Mouse (Mus musculus) frontal cortex, postnatal 10 days (tissue): ENCODE measurements at regions not wholly inside any gene's neighbourhood (a gene's known extent, or its start where the extent isn't known, plus 50 kb on each side); places are given as distances from the start of the nearest gene placed in this dataset.
"Not testable (repeated sequence)": the region's sequence is repeated elsewhere in the genome, so short reads cannot be mapped to it uniquely, and the experiment has no call there.

Experiments
- DNase-seq, 2 experiments: peaks; one replicate each; pipeline ENCODE4 v3.0.0; 2022; ENCODE audit warnings: low spot score in 2 of 2, mixed read lengths in 1 of 2

DNA sequence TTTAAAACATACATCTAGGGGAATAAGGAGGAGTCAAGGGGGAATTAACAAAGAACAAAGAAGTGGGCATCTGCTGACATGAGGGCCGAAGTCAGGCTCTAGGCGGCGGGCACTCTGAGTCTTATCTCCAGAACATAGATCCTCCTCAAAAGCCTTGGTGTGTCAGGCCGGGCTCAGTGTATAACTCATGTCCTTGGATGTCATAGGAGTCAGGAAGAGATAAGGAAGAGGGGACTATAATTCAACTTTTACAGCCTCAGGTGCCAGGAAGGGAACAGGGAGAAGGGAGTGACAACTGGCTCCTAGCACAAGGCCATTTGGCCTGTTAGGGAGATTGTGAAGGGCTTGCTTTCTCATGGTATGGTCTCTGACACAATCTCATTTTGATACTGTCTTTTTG lies 185.9 kb upstream of the Ube2e2 start:
- not testable (repeated sequence) for DNase-seq

DNA sequence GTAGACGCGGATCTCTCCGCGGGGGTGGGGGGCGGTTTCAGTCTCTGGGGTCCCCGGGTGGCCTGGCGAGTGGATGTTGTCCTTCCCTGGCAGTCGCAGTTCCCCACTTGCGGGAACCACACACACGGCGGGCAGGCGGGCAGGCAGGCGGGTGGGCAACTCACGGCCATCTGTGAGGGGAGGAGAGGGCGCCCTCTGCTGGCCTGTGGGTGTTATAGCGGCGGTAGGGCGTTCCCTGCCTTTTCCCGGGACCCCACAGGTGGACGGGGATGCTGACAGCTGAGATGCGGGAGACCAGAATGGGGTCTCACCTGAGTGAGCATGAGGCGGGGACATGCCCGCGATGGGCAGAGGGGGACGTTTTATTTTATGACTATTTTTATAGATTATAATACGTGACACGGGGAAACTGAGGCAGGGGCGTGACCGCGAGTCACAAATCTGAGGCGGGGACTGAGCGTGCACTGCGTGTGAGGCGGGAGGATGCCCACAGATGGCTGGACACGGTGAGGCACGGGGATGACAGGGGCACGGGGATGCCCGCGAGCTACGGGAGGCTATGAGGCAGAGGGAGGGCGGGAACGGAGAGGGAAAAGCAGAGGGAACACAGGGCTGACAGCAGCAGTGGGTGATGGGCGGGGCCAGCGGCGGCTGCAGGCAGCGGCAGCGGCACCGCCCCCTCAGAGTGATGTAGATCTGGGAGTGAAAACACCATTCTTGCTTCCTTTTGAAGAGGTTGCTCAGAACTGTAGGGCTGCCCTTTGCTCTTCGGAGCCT lies 148.1 kb upstream of the Ube2e2 start:
- DNase-seq, result peak; percentile 50 to 70

DNA sequence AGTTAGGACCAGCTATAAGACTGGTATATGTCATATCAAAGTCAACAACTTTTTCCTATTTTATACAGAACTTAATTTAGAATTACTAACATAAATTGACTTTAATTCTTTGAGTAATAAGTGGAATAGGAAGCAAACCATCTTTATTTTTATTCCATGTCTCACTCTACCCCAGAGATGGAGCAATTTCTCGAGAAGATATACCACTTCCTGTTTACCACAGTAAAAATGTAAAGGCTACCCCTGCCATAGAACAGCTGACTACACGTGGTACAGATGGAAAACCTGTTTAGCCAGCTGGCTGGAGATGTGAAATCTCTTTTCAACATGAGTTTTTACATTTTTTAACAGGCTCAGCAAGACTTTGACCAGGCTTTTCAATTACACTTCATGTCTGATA lies 126.0 kb upstream of the Ube2e2 start:
- no peak for DNase-seq

DNA sequence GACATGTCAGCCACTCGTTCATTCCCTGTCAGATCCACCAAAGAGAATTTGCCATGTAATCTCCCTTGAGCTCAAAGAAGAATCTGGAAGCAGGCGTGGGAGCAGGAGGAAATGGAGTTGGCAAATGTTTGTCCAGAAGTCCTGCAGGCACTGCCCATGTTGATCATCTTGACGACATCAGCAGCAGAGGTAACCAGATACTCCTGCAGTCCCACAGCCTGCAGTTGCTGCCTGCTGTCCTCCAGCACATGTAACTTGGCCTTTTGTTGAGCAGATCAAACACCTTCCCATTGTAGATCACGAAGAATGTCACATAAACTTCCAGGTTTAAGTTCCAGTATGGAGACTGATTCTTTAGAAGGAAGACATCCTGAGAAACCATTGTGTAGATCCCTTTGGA lies 121.3 kb upstream of the Ube2e2 start:
- no peak for DNase-seq

DNA sequence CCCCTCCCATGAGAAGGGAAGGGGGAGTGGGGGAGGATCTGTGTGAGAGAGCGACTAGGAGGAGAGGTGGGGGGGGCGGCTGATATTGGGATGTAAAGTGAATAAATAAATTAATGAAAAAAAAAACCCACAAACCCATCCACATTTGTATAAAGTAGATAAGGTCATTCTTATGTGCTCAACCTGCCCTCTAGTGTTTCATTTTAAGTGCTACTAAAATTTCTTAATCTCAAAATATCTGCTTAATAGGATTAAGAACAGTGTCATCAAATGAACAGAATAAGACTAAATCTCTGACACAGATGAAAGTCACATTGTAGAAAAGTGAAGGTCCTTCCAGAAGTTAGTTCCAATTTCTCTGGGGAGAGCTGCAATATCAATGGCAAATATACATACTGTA lies 119.5 kb upstream of the Ube2e2 start:
- DNase-seq, result not testable (repeated sequence)

DNA sequence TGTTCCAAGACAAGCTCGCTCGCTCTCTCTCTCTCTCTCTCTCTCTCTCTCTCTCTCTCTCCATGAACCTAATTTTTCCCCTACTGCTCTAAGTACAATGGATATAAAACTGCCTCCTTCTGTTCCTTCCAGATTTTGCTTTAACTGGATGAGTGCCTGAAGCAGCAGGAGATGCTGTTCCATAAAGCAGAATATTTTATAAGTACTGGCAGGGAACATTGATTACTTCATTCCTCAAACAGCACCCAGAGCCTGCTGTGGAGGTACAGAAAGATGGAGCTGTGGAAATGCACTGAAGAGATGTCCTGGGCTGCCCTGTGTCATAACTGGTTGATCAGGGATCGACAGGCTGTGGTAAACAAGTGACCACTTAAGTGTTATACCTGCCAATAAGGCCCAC lies 89.8 kb upstream of the Ube2e2 start:
- peak in 1 of 2 experiments; percentile 5 for DNase-seq

DNA sequence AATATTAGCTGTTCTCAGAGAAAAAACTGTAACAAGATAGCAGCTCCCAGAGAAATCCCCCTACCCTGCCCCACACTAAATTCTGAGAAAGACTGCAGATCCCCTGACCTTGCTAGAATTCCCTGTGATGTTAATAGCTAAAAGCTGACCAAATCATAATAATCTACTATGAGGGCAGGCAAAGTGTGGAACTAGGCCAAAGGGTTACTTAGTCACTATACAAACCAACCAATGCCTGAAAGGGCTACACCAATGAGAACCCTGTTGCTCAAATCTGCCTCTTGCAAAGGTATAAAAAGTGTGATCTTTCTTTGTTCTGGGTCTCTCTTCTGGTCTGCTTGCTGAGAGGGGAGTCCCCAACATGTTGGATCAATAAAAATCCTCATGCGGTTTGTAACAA lies 69.8 kb upstream of the Ube2e2 start:
- no peak for DNase-seq

DNA sequence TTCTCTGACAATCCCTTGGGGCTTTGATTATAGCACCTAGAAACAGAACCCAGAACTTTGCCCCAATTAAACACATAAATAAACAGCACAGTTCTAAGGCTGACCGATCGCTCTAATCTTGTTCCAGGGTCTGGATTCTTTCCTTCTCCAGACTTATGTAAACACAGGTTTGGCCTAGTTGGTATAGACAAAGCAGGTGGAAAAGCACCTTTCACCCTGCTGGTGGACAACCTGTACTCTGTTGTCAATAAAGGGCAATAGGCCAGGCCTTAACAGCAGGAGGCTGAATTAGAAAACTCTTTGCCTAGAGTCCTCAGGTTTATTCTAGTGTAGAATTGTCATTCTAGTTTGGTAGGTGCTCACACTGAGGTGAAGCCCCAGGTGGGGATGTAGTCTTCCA lies 69.2 kb upstream of the Ube2e2 start:
- DNase-seq, result no peak
